Mouse (Mus musculus) midbrain, postnatal 0 days (tissue): ENCODE data around the gene Scamp3. TPM values are rescaled to one million over a fixed set of nuclear protein-coding genes. Genes with fewer than 3 reads are reported as not detected.

ENCODE experiments used
- ATAC-seq: fragments of 200-750 bp; cut with Nextera tagmentation; 2 replicates; pipeline ENCODE4 v1.8.0; 2017; ENCODE audit warnings: moderate number of reproducible peaks, mild to moderate bottlenecking, moderate TSS enrichment, moderate library complexity; ENCODE audit not compliant: low FRiP score
- DNase-seq: peaks from one replicate; pipeline ENCODE4 v3.0.0-alpha.2; 2015; ENCODE audit warnings: low spot score
- H3K27ac ChIP-seq: fragments of 300-500 bp; sonication (generic); 2 replicates; pipeline ENCODE4 v1.5.1; 2014; ENCODE audit warnings: low read depth, mild to moderate bottlenecking, low read length, mixed read lengths
- H3K27me3 ChIP-seq: fragments of 300-500 bp; sonication (generic); 2 replicates; pipeline ENCODE4 v1.6.1; 2014; ENCODE audit warnings: low read length, control low read depth, mixed read lengths; ENCODE audit not compliant: insufficient read depth
- H3K36me3 ChIP-seq: fragments of 300-500 bp; sonication (generic); 2 replicates; pipeline ENCODE4 v1.6.1; 2014; ENCODE audit warnings: low read length, control low read depth, mixed read lengths; ENCODE audit not compliant: insufficient read depth
- H3K4me1 ChIP-seq: fragments of 300-500 bp; sonication (generic); 2 replicates; pipeline ENCODE4 v1.6.1; 2014; ENCODE audit warnings: mild to moderate bottlenecking, control low read depth, antibody characterized with exemption, low read length, mixed read lengths; ENCODE audit not compliant: insufficient read depth
- H3K4me2 ChIP-seq: fragments of 300-500 bp; sonication (generic); 2 replicates; pipeline ENCODE4 v1.6.1; 2014; ENCODE audit warnings: low read depth, mild to moderate bottlenecking, low read length, mixed read lengths; ENCODE audit not compliant: poor library complexity, severe bottlenecking
- H3K4me3 ChIP-seq: fragments of 300-500 bp; sonication (generic); 2 replicates; pipeline ENCODE4 v1.5.1; 2014; ENCODE audit warnings: low read depth, mild to moderate bottlenecking, low read length, moderate library complexity
- H3K9ac ChIP-seq: fragments of 300-500 bp; sonication (generic); replicated peaks from 2 replicates; pipeline ENCODE4 v1.6.1; 2014; ENCODE audit warnings: mild to moderate bottlenecking, low read length, moderate library complexity, mixed read lengths; ENCODE audit not compliant: poor library complexity, severe bottlenecking
- H3K9me3 ChIP-seq: fragments of 300-500 bp; sonication (generic); 2 replicates; pipeline ENCODE4 v1.6.1; 2016; ENCODE audit warnings: low read length, control low read depth
- CTCF ChIP-seq: IDR thresholded peaks from 2 replicates; pipeline ENCODE4 v1.5.1; 2016; ENCODE audit warnings: antibody characterized with exemption, mild to moderate bottlenecking
- WGBS: fragments of 180-500 bp; shearing (Covaris S2); extraction: QIAGEN DNeasy Blood & Tissue Kit; methylation state at CpG from one replicate; pipeline ENCODE4 v1.1.7; 2014; 5-methylcytosine and 5-hydroxymethylcytosine counted together
- polyA plus RNA-seq: library from polyadenylated mRNA; unstranded; fragments of >200 nt; fragmentation: Nextera tagmentation; extraction: Ambion mirVana; gene quantifications from 2 replicates; pipeline ENCODE4 v1.2.1, GENCODE M21; 2015
- total RNA-seq: library from RNA; depleted of rRNA; stranded (reverse); fragments of >200 nt; gene quantifications from 2 replicates; pipeline ENCODE4 v1.2.3, GENCODE M21; 2014

Gene Scamp3
- total and polyA plus RNA-seq, 2 experiments from 2014 or later = 84.8 to 151 TPM

- no peak for TF ChIP-seq CTCF
- no peaks in the 10 kb centered on the region for H3K9me3 ChIP-seq
- peak overlapping the region; percentile 74 for H3K9ac ChIP-seq
- WGBS = 12% methylated on average over 6 of the region's 6 CpGs
- H3K36me3 ChIP-seq = peaks cover 62% of the 10 kb centered on the region
- H3K4me1 ChIP-seq = peaks cover 8% of the 10 kb centered on the region
- peak overlapping the region; percentile 76 for H3K4me3 ChIP-seq
- DNase-seq = no peak
- peak overlapping the region; percentile 74 for H3K27ac ChIP-seq
- ATAC-seq = no peak
- peak overlapping the region; percentile 68 for H3K4me2 ChIP-seq
- H3K27me3 ChIP-seq = no peaks in the 10 kb centered on the region
Measured at GRCm38 (mm10) chr3:89178107-89178385, 773 bp downstream of the Scamp3 start.

- no peak overlapping the region for H3K27ac ChIP-seq
- DNase-seq = no peak
- WGBS = 93% methylated on average over 11 of the region's 11 CpGs
- no peak for ATAC-seq
- H3K9ac ChIP-seq = no peak overlapping the region
- no peaks in the 10 kb centered on the region for H3K9me3 ChIP-seq
- H3K4me1 ChIP-seq = peaks cover 11% of the 10 kb centered on the region
- no peak overlapping the region for H3K4me2 ChIP-seq
- H3K27me3 ChIP-seq = no peaks in the 10 kb centered on the region
- H3K36me3 ChIP-seq = peaks cover 53% of the 10 kb centered on the region
- H3K4me3 ChIP-seq = no peak overlapping the region
- no peak for TF ChIP-seq CTCF
Measured at GRCm38 (mm10) chr3:89179056-89179455, 1.8 kb downstream of the Scamp3 start.

GRCm38 (mm10) chr3:89181749-89182500 lies 4.7 kb downstream of the Scamp3 start:
- TF ChIP-seq CTCF = no peak
- H3K9ac ChIP-seq = no peak overlapping the region
- no peak overlapping the region for H3K4me3 ChIP-seq
- ATAC-seq (no peak), DNase-seq (no peak)
- WGBS = 91% methylated on average over 27 of the region's 27 CpGs
- no peaks in the 10 kb centered on the region for H3K9me3 ChIP-seq
- H3K27ac ChIP-seq = 0 out of 2 replicates have a peak overlapping the region, but pooled peaks have one; percentile 94
- peaks cover 25% of the 10 kb centered on the region for H3K36me3 ChIP-seq
- no peak overlapping the region for H3K4me2 ChIP-seq
- peaks cover 17% of the 10 kb centered on the region for H3K4me1 ChIP-seq
- H3K27me3 ChIP-seq = no peaks in the 10 kb centered on the region

- H3K9me3 ChIP-seq = no peaks in the 10 kb centered on the region
- TF ChIP-seq CTCF = no peak
- peak overlapping the region; percentile 65 for H3K4me3 ChIP-seq
- H3K9ac ChIP-seq = peak overlapping the region; percentile 90
- H3K27me3 ChIP-seq = no peaks in the 10 kb centered on the region
- H3K4me1 ChIP-seq = peaks cover 17% of the 10 kb centered on the region
- peak overlapping the region; percentile 88 for H3K4me2 ChIP-seq
- peak overlapping the region; percentile 94 for H3K27ac ChIP-seq
- peaks cover 30% of the 10 kb centered on the region for H3K36me3 ChIP-seq
- no peak for DNase-seq
- ATAC-seq = 0 out of 2 replicates have a peak, but pooled peaks have one; percentile 1
- 48% methylated on average over 7 of the region's 7 CpGs for WGBS
Measured at GRCm38 (mm10) chr3:89182531-89183057, 5.3 kb downstream of the Scamp3 start.

GRCm38 (mm10) chr3:89183058-89183958 lies 6.0 kb downstream of the Scamp3 start, which contains the start of gene Fam189b:
Fam189b (plus strand) TSS chr3:89183143.
- H3K27me3 ChIP-seq = no peaks in the 10 kb centered on the region
- peaks cover 36% of the 10 kb centered on the region for H3K36me3 ChIP-seq
- H3K4me2 ChIP-seq = peak within 1 kb of the TSS; percentile 88
- peaks cover 13% of the 10 kb centered on the region for H3K4me1 ChIP-seq
- peak within 1 kb of the TSS; percentile 90 for H3K9ac ChIP-seq
- WGBS = 3% methylated on average over 39 of the region's 39 CpGs
- H3K9me3 ChIP-seq = no peaks in the 10 kb centered on the region
- peak within 1 kb of the TSS; percentile 65 for H3K4me3 ChIP-seq
- peak; percentile 92 for DNase-seq
- peak within 1 kb of the TSS; percentile 94 for H3K27ac ChIP-seq
- peak; percentile 90 for ATAC-seq
- peak; percentile 53 for TF ChIP-seq CTCF
